Mouse (Mus musculus): ENCODE data around the gene Map2.

Map2 gene

GRCm38 (mm10) chr1:66205517-66205916 is 30.4 kb downstream of the Map2 start:
- DNase-seq (ENCODE audit: low read depth, low spot score): no peak

- no peak for DNase-seq (ENCODE audit: low read depth, low spot score)
These were observed 31.8 kb downstream of the Map2 start for GRCm38 (mm10) chr1:66206904-66207303.

- DNase-seq (ENCODE audit: low read depth, low spot score): no peak
These were observed 36.2 kb downstream of the Map2 start for GRCm38 (mm10) chr1:66211074-66211791.

GRCm38 (mm10) chr1:66221497-66221896 is 46.4 kb downstream of the Map2 start:
- no peak for DNase-seq (ENCODE audit: low read depth, low spot score)

- no peak for DNase-seq (ENCODE audit: low read depth, low spot score)
These were observed 48.3 kb downstream of the Map2 start for GRCm38 (mm10) chr1:66223331-66223730.

- DNase-seq (ENCODE audit: low read depth, low spot score): no peak
These were observed 51.6 kb downstream of the Map2 start for GRCm38 (mm10) chr1:66226372-66227368.

- DNase-seq (ENCODE audit: low read depth, low spot score): no peak
These were observed 53.1 kb downstream of the Map2 start for GRCm38 (mm10) chr1:66228205-66228604.

GRCm38 (mm10) chr1:66230345-66230744 is 55.3 kb downstream of the Map2 start:
- no peak for DNase-seq (ENCODE audit: low read depth, low spot score)

GRCm38 (mm10) chr1:66231963-66232362 is 56.9 kb downstream of the Map2 start:
- no peak for DNase-seq (ENCODE audit: low read depth, low spot score)

GRCm38 (mm10) chr1:66244910-66245309 is 69.8 kb downstream of the Map2 start:
- no peak for DNase-seq (ENCODE audit: low read depth, low spot score)

GRCm38 (mm10) chr1:66251649-66252332 is 76.7 kb downstream of the Map2 start:
- DNase-seq (ENCODE audit: low read depth, low spot score): no peak

GRCm38 (mm10) chr1:66252333-66252724 is 77.3 kb downstream of the Map2 start:
- no peak for DNase-seq (ENCODE audit: low read depth, low spot score)

- no peak for DNase-seq (ENCODE audit: low read depth, low spot score)
These were observed 88.1 kb downstream of the Map2 start for GRCm38 (mm10) chr1:66263220-66263619.

- no peak for DNase-seq (ENCODE audit: low read depth, low spot score)
These were observed 91.3 kb downstream of the Map2 start for GRCm38 (mm10) chr1:66266231-66266924.

- DNase-seq (ENCODE audit: low read depth, low spot score): no peak
These were observed 102.6 kb downstream of the Map2 start for GRCm38 (mm10) chr1:66277663-66278062.

GRCm38 (mm10) chr1:66279222-66280009 is 104.3 kb downstream of the Map2 start:
- no peak for DNase-seq (ENCODE audit: low read depth, low spot score)

- DNase-seq (ENCODE audit: low read depth, low spot score): no peak
These were observed 105.1 kb downstream of the Map2 start for GRCm38 (mm10) chr1:66280152-66280551.

GRCm38 (mm10) chr1:66282447-66282846 is 107.4 kb downstream of the Map2 start:
- DNase-seq (ENCODE audit: low read depth, low spot score): no peak

- no peak for DNase-seq (ENCODE audit: low read depth, low spot score)
These were observed 113.9 kb downstream of the Map2 start for GRCm38 (mm10) chr1:66288987-66289386.

GRCm38 (mm10) chr1:66292121-66292881 is 117.2 kb downstream of the Map2 start:
- DNase-seq (ENCODE audit: low read depth, low spot score): peak; percentile 50

Measured in brain, embryonic 18.5 days (tissue).